Mouse (Mus musculus) 416B (cell line): ENCODE data around the gene Hspa1b.
A peak's percentile ranks its signal among the peaks of the same experiment; 100 is the strongest.

Experiments used
- DNase-seq: peaks from one replicate; pipeline ENCODE4 v3.0.0; 2011; ENCODE audit warnings: low read depth

The Hspa1b gene

GRCm38 (mm10) chr17:34953904-34954303 lies 5.1 kb downstream of the Hspa1b start:
- no peak for DNase-seq

DNA sequence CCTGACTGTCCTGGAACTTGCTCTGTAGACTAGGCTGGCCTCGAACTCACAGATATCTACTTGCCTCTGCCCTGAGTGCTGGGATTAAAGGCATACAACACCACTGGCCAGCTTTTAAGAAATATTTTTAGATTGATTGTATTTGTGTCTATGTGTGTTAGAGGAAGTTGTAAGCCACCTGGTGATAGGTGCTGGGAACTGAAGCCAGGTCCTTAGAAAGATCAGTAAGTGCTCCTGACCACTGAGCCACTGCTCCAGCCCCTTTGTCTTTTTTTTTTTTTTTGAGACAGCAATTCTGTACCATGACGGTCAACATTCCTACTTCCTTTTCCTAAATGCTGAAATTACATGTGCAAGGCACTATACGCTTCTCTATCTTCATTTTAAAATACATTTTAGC lies 5.8 kb downstream of the Hspa1b start:
- peak; percentile 71 for DNase-seq

DNA sequence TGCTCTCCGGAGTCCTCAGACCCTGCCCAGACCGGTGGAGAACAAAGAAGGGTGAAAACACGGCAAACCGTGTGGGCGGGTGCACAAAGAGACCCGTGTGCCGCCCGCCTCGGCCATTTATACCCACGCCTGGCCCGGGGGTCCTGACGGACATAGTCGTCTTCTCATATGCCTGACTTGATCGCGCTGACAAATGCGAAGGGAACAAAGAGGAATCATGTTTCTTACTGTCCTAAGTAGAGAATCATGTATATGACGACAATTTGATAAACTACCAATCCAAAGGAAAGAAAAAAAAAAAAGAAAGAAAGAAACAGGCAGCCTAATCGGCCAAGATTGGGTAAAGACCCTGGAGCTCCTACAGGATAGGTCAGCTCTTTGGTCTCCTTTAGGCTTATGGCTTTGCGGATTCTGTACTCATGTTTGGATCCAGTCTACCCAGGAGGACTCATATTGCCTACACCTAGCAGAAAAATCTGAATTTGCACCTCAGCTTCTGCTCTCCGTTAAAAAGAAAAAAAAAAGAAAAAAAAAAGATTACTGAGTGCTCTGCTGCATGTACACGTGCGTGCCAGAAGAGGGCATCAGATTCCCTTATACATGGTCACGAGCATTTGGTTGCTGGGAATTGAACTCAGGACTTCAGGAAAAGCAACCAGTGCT lies 6.5 kb downstream of the Hspa1b start:
- peak; percentile 95 for DNase-seq

DNA sequence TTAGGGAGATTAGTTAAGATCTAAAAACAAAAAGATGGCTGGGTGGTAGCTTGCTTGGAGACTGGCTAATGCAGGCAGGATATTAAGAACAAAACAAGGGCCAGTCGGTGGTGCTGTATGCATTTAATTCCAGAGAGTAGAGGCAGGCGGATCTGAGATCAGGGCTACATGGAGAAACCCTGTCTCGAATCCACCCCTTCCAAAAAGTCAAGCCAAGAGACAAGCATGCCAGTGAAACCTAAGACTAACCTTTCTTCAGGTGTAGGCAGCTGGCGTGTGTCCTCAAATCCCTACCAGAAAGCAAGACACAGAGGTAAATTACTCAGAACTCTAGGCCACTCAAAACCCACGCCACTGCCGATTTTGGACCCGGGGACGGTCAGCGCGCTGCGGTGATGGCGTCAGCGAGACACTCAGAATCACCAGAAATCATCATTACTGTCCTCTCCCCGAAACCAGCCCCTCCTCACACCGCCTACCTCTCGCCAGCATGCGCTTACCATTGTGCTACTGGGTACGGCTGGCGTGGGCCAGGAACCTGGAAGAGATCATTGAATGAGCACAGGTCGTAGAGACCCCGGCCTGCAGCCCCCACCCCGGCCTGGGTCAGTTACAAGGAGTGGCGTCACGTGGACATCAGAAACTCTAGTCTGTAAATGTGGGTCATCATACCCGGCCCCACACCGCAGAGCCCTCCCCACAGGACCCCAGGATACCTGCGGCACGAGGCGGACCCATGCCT lies 7.2 kb downstream of the Hspa1b start:
- DNase-seq: peak; percentile 46

DNA sequence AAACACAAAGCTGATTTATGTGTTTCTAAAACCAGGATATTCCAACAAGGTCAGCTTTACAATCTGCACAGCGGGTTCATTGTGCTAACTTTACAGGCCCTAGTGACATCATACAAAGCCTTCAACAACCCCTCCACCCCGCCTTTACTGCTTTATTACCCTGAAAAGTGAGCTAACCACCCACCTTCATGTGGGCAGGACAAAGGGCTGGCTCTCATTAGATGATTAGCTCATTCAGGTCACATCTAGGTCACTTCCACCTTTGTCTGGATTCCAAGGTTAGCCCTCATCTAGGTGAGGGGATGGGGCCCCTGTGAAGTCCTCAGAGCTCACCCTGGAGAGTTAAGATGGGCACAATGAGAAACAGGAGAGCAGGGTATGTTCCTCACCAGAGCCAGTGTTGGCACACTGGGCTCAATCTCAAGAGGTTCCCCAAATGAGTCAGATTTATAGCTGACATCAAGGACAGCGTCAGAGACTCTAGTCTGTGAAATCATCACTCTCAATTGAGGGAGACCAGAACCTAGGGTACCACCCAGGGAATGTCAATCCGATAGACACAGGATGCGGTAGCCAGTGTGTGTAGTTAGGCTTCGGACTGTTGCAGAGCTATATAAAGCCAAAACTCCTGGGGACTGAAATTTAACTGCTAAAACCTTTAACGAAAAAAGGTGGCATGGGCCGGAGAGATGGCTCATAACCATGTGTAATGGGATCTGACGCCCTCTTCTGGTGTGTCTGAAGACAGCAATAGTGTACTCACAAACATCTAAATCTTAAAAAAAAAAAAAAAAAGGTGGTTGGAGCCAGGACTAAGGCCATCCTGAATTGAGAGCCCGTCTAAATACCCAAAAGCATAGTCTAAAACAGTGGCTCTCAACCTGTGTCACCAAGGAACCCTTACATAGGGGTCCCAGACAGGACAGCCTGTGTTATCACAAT lies 8.3 kb downstream of the Hspa1b start:
- peak; percentile 52 for DNase-seq

DNA sequence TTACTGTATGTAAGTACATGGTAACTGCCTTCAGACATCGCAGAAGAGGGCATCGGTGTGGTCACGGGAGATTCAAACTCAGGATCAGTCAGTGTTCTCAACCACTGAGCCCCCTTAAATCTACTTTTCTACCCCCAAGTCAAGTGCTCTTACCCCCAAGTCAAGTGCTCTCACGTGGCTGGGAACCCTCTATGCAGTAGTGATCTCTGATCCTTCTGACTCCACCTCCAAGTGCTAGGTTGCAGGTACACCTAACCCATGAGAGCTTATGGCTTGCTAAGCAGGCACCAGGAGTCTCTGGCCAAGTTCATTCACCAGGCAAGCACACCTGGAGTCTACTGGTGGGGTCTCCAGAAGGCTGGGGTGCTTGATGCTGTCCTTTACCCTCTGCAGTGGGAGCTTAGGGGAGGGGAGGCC lies 9.5 kb downstream of the Hspa1b start:
- DNase-seq: peak; percentile 75

DNA sequence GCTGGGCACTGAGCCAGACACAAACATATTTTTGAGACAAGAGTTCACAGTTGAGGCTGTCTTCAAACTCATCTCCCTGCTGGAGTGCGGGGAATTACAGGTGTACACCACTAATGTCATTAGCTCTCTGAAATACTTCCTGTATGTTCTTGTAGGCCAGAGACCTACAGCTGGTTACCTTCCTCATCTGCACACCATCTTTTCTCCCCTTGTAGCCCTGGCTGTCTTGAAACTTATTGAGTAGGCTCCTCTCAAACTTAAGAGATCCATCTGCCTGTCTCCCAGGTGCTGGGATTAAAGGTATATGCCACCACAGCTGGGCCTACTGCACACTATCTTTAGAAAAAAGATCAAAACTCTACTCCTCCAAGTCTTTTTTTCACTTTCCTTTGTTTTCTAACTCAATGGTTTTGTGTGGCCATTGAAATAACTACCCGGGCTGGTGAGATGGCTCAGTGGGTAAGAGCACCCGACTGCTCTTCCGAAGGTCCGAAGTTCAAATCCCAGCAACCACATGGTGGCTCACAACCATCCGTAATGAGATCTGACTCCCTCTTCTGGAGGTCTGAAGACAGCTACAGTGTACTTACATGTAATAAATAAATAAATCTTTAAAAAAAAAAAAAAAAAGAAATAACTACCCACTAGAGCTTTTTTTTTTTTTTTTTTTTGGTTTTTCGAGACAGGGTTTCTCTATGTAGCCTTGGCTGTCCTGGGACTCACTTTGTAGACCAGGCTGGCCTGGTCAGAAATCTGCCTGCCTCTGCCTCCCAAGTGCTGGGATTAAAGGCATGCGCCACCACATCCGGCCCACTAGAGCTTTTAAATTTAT lies 10.1 kb downstream of the Hspa1b start:
- DNase-seq: peak; percentile 60

DNA sequence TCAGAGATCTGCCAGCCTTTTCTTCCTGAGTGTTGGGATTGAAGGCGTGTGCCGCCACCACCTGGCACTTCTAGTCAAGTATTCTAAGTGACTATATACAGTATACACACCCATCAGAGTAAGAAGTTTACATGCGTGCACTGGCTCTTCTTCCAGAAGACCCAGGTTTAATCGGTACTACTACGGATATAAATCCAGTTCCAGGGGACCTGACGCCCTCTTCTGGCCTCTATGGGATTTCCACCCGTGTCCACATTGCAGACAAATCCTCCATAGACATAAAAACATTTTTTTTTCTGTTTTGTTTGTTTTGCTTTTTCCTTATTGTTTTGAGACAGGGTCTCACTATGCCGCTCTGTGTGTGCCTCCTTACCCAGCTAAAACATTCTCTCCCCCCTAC lies 11.4 kb downstream of the Hspa1b start:
- DNase-seq: peak; percentile 73

- DNase-seq: no peak
These were observed 12.4 kb downstream of the Hspa1b start for GRCm38 (mm10) chr17:34946486-34947140.

DNA sequence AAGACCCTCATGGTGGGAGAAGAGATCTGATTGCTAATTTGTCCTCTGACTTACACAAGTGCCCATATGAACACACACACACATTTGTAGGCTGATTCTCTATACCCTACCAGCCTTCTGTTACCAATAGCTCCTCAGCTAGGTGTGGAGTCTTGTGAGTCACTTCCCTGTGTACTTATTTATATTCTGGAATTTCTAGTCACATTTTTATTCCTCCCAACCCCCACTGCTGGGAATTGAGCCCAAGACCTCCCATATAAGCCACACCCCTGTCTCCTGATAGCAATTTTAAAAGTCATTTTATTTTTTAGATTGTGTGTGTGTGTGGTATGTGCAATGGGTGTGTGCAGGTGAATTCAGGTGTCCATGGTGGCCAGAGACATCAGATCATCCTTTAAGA lies 14.7 kb downstream of the Hspa1b start:
- no peak for DNase-seq

- DNase-seq: no peak
These were observed 15.8 kb downstream of the Hspa1b start for GRCm38 (mm10) chr17:34943128-34943815.

- peak; percentile 20 for DNase-seq
These were observed 17.5 kb downstream of the Hspa1b start for GRCm38 (mm10) chr17:34941344-34942041.

- peak; percentile 78 for DNase-seq
These were observed 21.0 kb downstream of the Hspa1b start for GRCm38 (mm10) chr17:34937960-34938505.

DNA sequence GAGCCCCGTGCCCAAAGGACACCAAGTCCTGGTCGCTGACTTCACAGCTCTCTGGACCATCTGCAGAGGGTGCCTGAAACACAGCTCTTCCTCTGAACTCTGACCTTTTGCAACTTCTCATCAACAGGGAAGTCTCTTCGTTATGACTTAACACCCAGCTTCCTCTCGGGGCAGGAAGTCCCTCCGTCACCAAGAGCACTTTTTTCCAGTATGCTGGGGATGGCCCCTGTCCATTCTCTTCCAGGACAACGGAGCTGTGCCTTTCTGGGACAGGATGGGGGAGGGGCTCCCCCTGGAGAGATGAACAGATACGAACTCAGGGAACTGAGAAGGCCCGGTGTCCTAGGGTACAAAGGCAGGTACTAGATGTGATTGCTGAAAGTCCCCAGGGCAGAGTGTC lies 24.2 kb downstream of the Hspa1b start:
- DNase-seq: peak; percentile 47

GRCm38 (mm10) chr17:34934031-34934430 lies 25.0 kb downstream of the Hspa1b start:
- DNase-seq: no peak

- DNase-seq: no peak
These were observed 26.8 kb downstream of the Hspa1b start for GRCm38 (mm10) chr17:34932287-34932686.

DNA sequence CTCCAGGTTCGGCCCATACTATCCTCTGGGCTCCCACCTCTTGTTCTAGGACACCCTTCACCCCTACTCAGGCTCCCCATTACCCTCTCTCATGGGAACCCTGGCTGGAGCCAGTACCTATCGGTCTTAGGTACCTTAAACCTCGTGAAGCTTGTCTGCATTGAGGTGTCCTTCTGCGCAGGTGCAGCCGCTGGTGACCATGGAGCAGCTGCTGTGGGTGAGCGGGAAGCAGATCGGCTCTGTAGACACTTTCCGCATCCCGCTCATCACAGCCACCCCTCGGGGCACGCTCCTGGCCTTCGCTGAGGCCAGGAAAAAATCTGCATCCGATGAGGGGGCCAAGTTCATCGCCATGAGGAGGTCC lies 27.3 kb downstream of the Hspa1b start:
- no peak for DNase-seq

DNA sequence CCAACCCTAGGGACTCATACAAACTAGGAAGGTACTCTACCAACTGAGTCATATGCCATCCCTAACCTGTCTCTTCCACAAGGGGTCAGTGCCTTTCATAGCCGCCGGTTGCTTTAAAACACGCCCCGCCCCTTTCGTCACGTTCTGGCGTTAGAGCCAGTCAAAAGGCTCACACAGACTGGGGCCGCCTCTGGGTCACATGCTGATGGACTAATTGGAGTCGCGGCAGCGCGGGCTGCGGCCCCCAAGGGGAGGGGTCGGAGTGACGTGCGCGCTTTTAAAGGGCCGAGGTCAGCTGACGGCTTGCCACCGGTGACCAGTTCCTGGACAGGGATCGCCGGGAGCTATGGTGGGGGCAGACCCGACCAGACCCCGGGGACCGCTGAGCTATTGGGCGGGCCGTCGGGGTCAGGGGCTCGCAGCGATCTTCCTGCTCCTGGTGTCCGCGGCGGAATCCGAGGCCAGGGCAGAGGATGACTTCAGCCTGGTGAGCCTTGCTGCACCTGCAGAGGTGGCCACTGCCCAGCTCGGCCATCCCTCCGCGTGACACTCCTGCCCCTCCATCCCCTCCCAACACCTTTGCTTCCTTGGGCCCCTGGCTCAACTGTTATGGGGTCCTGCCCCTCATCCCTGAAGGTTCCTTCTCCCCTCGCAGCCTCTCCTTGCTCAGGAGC lies 27.8 kb downstream of the Hspa1b start, which contains the start of gene Neu1:
Gene Neu1 (plus strand): TSS at position 193 of the 674 bp plus-strand sequence.
- DNase-seq: peak; percentile 99

GRCm38 (mm10) chr17:34928841-34929240 lies 30.2 kb downstream of the Hspa1b start:
- no peak for DNase-seq
